Mouse (Mus musculus) kidney, embryonic 15.5 days (tissue): ENCODE data around the gene Mpst. TPM values are rescaled to one million over a fixed set of nuclear protein-coding genes. Genes with fewer than 3 reads are reported as not detected.

Experiments used
- ATAC-seq: fragments of 200-750 bp; cut with Nextera tagmentation; replicated peaks from 2 replicates; pipeline ENCODE4 v1.8.0; 2017; ENCODE audit warnings: moderate TSS enrichment; ENCODE audit not compliant: low FRiP score
- H3K27ac ChIP-seq: fragments of 300-500 bp; sonication (generic); 2 replicates; pipeline ENCODE4 v1.5.1; 2015; ENCODE audit warnings: mild to moderate bottlenecking, inconsistent platforms
- H3K27me3 ChIP-seq: fragments of 300-500 bp; sonication (generic); 2 replicates; pipeline ENCODE4 v1.6.1; 2015; ENCODE audit warnings: inconsistent platforms
- H3K36me3 ChIP-seq: fragments of 300-500 bp; sonication (generic); 2 replicates; pipeline ENCODE4 v1.6.1; 2015; ENCODE audit warnings: inconsistent platforms
- H3K4me1 ChIP-seq: fragments of 300-500 bp; sonication (generic); 2 replicates; pipeline ENCODE4 v1.6.1; 2015; ENCODE audit warnings: inconsistent platforms
- H3K4me2 ChIP-seq: fragments of 300-500 bp; sonication (generic); 2 replicates; pipeline ENCODE4 v1.6.1; 2015; ENCODE audit warnings: moderate library complexity, mild to moderate bottlenecking, inconsistent platforms
- H3K4me3 ChIP-seq: fragments of 300-500 bp; sonication (generic); replicated peaks from 2 replicates; pipeline ENCODE4 v1.5.1; 2015; ENCODE audit warnings: mild to moderate bottlenecking, inconsistent platforms
- H3K9ac ChIP-seq: fragments of 300-500 bp; sonication (generic); 2 replicates; pipeline ENCODE4 v1.6.1; 2015; ENCODE audit warnings: mild to moderate bottlenecking, inconsistent platforms
- H3K9me3 ChIP-seq: fragments of 300-500 bp; sonication (generic); replicated peaks from 2 replicates; pipeline ENCODE4 v1.6.1; 2016; ENCODE audit warnings: inconsistent platforms
- WGBS: fragments of 180-500 bp; shearing (Covaris S2); methylation state at CpG from one replicate; pipeline ENCODE4 v1.1.7; 2015; ENCODE audit warnings: mixed read lengths; 5-methylcytosine and 5-hydroxymethylcytosine counted together
- polyA plus RNA-seq: library from polyadenylated mRNA; unstranded; fragments of >200 nt; fragmentation: Nextera tagmentation; extraction: Ambion mirVana; gene quantifications from 2 replicates; pipeline ENCODE4 v1.2.1, GENCODE M21; 2015

Mpst gene
- polyA plus RNA-seq, 1 experiment from 2014 or later: 3.3 TPM

DNA sequence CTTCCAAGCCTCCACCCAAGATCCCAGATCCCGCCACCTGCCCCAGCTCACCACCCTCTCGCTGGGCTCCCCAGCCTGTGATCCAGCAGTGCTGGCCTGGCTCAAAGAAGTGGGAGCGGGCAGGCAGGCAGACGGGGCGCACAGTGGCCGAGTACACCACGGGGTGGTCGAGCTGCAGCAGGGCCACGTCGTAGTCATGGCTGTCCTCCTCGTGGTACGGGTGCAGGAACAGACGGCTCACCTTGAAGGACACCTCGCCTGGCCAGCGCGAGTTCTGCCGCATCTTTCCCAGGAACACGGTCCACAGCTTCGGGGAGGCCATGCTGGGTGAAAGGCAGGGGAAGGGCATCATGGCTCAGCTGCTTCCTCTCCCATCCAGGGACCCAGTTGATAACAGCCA is 36.0 kb downstream of the Mpst start:
- H3K36me3 ChIP-seq: no peaks in the 10 kb centered on the region
- H3K4me3 ChIP-seq: no peak overlapping the region
- ATAC-seq: no peak
- no peak overlapping the region for H3K27ac ChIP-seq
- H3K27me3 ChIP-seq: no peaks in the 10 kb centered on the region
- H3K4me2 ChIP-seq: no peak overlapping the region
- H3K9ac ChIP-seq: no peak overlapping the region
- no peaks in the 10 kb centered on the region for H3K9me3 ChIP-seq
- WGBS: 90% methylated on average over 19 of the region's 19 CpGs
- H3K4me1 ChIP-seq: peaks cover 25% of the 10 kb centered on the region

DNA sequence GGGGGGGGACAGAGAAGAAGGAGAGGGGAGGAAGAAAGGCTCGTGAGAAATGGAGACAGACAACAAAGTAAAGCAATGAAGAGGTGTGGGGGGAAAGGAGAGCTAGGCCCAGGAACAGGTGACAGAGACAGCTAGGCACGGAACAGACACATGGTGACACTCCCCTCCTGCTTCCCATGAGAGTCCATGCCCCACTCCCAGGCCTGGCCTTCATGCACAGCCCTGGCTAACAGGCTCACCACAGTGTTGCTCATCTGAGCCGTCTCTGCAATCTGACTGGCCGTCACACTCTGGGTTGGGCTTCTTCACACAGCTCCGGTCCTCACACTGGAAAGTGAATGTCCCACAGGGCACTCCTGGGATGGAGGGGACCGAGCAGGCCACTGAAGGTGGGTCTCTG is 37.6 kb downstream of the Mpst start:
- H3K9me3 ChIP-seq: no peaks in the 10 kb centered on the region
- no peak overlapping the region for H3K9ac ChIP-seq
- H3K27ac ChIP-seq: no peak overlapping the region
- no peaks in the 10 kb centered on the region for H3K36me3 ChIP-seq
- 37% methylated on average over 6 of the region's 6 CpGs for WGBS
- H3K27me3 ChIP-seq: no peaks in the 10 kb centered on the region
- no peak for ATAC-seq
- no peak overlapping the region for H3K4me3 ChIP-seq
- H3K4me1 ChIP-seq: peaks cover 21% of the 10 kb centered on the region
- peak overlapping the region; percentile 3; the same call in 1 of the 2 replicates for H3K4me2 ChIP-seq

DNA sequence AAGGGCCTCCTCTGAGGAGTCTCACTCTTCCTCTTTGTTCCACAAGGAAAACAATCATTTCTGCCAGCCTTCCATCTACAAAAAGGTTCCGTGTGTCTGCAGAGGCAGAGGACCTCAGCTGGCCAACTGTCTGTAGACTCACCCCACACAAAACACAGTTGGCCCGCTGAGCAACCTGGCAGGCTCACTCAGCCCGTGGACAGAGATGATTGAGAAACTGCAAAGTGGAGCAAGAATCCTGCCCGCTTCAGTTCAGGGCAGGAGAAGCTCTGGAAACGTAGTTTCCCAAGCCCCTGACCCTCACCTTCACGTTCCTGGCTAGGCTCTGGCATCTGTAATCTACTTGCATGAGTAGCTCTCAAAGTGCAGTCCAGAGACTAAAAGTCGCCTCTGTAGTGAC is 40.9 kb downstream of the Mpst start:
- peaks cover 28% of the 10 kb centered on the region for H3K4me1 ChIP-seq
- WGBS: 49% methylated on average over 7 of the region's 7 CpGs
- no peaks in the 10 kb centered on the region for H3K9me3 ChIP-seq
- H3K4me3 ChIP-seq: no peak overlapping the region
- H3K27ac ChIP-seq: 0 out of 2 replicates have a peak overlapping the region, but pooled peaks have one; percentile 27
- H3K36me3 ChIP-seq: no peaks in the 10 kb centered on the region
- no peak overlapping the region for H3K9ac ChIP-seq
- H3K4me2 ChIP-seq: no peak overlapping the region
- no peaks in the 10 kb centered on the region for H3K27me3 ChIP-seq
- no peak for ATAC-seq

DNA sequence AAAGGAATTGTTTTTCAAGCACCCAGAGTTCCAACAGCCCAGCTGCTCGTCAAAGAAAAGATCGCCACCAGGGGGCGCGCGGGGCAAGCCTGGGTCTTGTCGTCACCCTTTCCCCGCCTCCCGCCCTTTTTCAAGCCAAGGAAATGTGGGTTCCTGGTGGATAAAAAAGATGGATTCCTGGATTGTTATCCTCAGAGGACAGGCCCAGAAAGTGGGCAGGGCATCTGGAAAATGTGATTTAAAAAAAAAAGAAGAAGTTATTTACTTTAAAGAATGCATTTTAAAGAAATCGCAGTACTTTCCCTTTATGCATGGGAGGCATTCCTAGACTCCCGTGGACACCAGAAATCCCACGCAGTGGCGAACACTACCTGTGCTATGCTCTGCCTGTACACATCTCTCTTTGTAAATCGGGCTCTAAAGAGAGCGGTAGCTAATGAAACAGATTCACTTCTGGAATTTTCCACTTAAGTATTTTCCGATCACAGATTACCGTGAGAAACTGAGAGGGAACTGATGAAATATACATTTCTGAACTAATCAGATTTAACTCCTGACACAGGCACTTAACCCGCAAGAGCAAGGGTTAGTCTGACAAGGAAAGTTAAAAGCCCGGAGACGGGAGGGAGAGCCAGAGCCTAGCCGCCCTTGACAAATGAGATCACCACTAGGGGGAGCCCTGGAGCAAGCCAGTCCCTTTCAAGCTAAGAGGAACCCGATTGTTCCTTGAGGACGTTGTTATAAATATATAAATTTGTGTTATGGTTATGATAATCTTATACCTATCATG is 41.7 kb downstream of the Mpst start:
- Histone ChIP-seq H3K36me3 (no peaks in the 10 kb centered on the region), H3K9ac (peak overlapping the region; percentile 50), H3K27me3 (no peaks in the 10 kb centered on the region), H3K4me3 (peak overlapping the region; percentile 40), H3K4me1 (peaks cover 28% of the 10 kb centered on the region), H3K4me2 (peak overlapping the region; percentile 68), H3K9me3 (no peaks in the 10 kb centered on the region), H3K27ac (peak overlapping the region; percentile 93)
- ATAC-seq: no peak
- under 1% methylated on average over 22 of the region's 22 CpGs for WGBS

DNA sequence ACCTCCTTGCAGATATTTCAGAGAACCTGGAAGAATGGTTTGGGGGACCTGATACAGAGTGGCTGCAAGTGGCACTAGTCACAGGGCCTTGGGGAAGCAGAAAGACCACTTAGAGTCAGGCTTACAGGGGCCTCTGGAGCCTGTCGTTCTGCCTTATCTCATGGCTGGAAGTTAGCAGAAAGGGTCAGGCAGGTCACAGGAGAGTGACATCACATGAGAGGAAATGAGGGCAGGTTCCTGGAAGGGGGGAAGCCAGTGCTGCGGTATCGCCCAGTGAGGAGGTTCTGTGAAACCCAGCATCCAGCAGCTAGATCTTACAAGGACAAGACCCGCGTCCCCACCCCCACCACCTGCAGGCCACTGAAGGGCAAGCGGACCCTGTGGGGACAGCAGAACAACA is 42.9 kb downstream of the Mpst start:
- no peaks in the 10 kb centered on the region for H3K27me3 ChIP-seq
- no peak overlapping the region for H3K4me2 ChIP-seq
- H3K4me3 ChIP-seq: no peak overlapping the region
- 0 out of 2 replicates have a peak overlapping the region, but pooled peaks have one; percentile 10 for H3K27ac ChIP-seq
- WGBS: 67% methylated on average over 6 of the region's 6 CpGs
- H3K9me3 ChIP-seq: no peaks in the 10 kb centered on the region
- H3K9ac ChIP-seq: 0 out of 2 replicates have a peak overlapping the region, but pooled peaks have one; percentile 2
- ATAC-seq: no peak
- no peaks in the 10 kb centered on the region for H3K36me3 ChIP-seq
- peaks cover 20% of the 10 kb centered on the region for H3K4me1 ChIP-seq

DNA sequence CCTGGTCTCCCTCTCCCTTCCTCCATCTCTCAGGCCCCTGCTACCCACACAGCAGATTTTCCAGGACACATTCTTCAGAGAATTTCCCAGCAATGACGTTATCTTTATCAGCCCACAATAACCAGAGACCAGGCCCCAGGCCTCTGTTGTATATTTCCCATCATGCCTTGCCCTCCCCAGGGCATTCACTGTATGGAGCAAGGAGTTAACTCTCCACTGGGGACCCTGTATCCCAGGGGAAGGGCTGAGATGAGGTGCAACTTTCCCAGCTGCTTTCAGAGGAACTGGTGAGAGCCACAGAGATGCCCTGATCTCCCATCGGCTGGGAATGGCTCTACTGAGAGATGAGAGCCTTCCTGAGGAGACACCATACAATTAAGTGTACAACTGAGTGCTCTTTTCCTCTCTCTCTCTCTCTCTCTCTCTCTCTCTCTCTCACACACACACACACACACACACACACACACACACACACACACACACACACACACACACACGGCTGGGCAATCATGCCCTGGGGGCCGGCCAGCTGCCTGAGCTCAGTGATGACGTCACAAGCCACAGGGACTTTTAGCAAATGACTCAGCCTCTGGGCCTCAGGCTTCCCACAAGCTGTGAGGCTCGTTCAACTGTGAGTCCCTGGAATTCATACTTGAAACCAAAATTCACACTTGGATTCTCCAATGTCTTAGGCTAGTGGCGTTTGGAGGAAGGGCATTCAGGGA is 43.6 kb downstream of the Mpst start:
- H3K9ac ChIP-seq: no peak overlapping the region
- H3K4me2 ChIP-seq: no peak overlapping the region
- H3K4me1 ChIP-seq: peaks cover 20% of the 10 kb centered on the region
- no peak for ATAC-seq
- H3K27me3 ChIP-seq: no peaks in the 10 kb centered on the region
- no peak overlapping the region for H3K4me3 ChIP-seq
- WGBS: 42% methylated on average over 7 of the region's 7 CpGs
- H3K9me3 ChIP-seq: no peaks in the 10 kb centered on the region
- no peaks in the 10 kb centered on the region for H3K36me3 ChIP-seq
- H3K27ac ChIP-seq: peak overlapping the region; percentile 10; the same call in 1 of the 2 replicates

DNA sequence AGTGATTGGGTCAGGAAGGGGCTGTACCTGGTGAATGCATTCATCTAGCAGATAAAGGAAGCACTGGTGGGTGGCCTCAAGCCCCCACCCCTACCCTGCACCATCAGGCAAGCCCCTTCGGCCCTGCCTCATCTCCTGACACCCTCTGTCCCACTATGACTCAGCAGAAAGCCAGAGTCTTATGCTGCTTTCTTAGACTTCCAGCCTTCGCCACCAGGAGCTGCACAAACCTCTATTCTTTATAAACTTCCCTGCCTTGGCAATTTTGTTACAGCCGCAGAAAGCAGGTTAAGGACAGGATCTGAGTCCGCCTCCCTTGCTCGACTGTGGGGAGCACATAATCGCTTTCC is 44.2 kb downstream of the Mpst start:
- Histone ChIP-seq H3K27ac (peak overlapping the region; percentile 7; the same call in 1 of the 2 replicates), H3K4me2 (no peak overlapping the region), H3K27me3 (no peaks in the 10 kb centered on the region), H3K9ac (no peak overlapping the region), H3K4me1 (peaks cover 20% of the 10 kb centered on the region), H3K36me3 (no peaks in the 10 kb centered on the region), H3K9me3 (no peaks in the 10 kb centered on the region), H3K4me3 (no peak overlapping the region)
- ATAC-seq: no peak
- WGBS: 82% methylated on average over 6 of the region's 6 CpGs

DNA sequence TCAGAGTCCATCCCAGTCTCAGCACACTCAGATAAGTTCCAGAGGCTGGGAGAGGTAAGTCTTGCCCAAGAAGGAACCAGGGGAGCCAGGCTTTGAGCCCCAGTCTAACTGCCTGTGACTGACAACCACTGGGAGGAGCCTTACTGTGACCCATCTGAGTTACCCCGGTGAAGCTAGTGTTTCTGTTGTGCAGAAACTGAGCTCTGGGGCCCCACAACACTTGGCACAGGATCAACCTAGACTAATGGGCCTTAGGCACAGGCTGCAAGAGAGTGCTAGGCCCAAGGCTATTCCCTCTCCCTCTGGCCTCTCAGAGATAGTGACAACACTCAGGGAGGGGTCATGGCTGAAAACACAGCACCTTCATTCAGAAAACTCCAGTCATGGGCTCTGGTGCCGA is 45.0 kb downstream of the Mpst start:
- H3K9me3 ChIP-seq: no peaks in the 10 kb centered on the region
- H3K4me1 ChIP-seq: peaks cover 22% of the 10 kb centered on the region
- no peaks in the 10 kb centered on the region for H3K27me3 ChIP-seq
- no peak overlapping the region for H3K4me3 ChIP-seq
- H3K9ac ChIP-seq: no peak overlapping the region
- ATAC-seq: no peak
- H3K27ac ChIP-seq: no peak overlapping the region
- no peak overlapping the region for H3K4me2 ChIP-seq
- no peaks in the 10 kb centered on the region for H3K36me3 ChIP-seq
- WGBS: 85% methylated on average over 2 of the region's 2 CpGs

DNA sequence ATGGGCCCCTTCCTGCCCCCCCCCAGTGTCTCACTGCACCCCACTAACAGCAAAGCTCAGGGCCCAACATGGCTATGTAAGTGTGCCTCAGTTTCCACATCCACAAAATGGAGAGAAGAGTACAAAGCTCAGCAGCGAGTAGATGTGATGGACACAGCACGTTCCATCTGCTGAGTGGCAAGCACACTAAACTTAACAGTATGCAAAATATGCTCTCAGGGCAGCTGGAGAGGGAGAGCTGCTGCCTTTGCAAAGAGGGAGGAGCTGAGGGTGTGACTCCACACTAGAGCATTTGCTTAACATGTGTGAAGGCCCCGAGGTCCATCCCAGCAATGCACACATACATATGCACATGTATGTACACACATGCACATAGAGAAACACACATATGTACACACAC is 46.7 kb downstream of the Mpst start:
- no peak for ATAC-seq
- peaks cover 17% of the 10 kb centered on the region for H3K4me1 ChIP-seq
- WGBS: 85% methylated on average over 3 of the region's 3 CpGs
- no peak overlapping the region for H3K9ac ChIP-seq
- no peak overlapping the region for H3K27ac ChIP-seq
- no peaks in the 10 kb centered on the region for H3K27me3 ChIP-seq
- no peaks in the 10 kb centered on the region for H3K36me3 ChIP-seq
- H3K4me3 ChIP-seq: no peak overlapping the region
- no peaks in the 10 kb centered on the region for H3K9me3 ChIP-seq
- no peak overlapping the region for H3K4me2 ChIP-seq

DNA sequence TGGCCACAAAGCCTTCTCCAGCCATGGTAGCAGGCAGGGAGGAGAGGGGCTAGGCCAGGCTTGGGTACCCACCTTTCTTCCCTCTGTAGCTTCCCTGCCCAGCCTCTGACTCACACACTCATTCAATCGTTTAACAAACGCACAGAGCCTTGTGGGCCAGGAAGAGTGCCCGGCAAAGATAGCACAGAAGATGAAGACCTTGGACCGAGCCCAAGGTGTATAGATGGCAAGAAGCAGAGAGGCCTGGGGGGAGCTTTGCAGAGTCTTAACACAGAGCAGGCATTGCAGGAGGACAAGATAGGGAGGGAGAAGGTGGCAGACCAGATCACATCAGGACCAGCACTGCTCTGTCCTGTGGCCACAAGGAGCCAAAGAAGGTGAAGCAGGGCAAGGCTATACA is 49.0 kb downstream of the Mpst start:
- H3K36me3 ChIP-seq: no peaks in the 10 kb centered on the region
- H3K4me3 ChIP-seq: no peak overlapping the region
- H3K9ac ChIP-seq: no peak overlapping the region
- H3K4me2 ChIP-seq: no peak overlapping the region
- H3K27ac ChIP-seq: no peak overlapping the region
- no peaks in the 10 kb centered on the region for H3K27me3 ChIP-seq
- ATAC-seq: no peak
- 73% methylated on average over 4 of the region's 4 CpGs for WGBS
- no peaks in the 10 kb centered on the region for H3K9me3 ChIP-seq
- peaks cover 5% of the 10 kb centered on the region; the same call in 1 of the 2 replicates for H3K4me1 ChIP-seq

DNA sequence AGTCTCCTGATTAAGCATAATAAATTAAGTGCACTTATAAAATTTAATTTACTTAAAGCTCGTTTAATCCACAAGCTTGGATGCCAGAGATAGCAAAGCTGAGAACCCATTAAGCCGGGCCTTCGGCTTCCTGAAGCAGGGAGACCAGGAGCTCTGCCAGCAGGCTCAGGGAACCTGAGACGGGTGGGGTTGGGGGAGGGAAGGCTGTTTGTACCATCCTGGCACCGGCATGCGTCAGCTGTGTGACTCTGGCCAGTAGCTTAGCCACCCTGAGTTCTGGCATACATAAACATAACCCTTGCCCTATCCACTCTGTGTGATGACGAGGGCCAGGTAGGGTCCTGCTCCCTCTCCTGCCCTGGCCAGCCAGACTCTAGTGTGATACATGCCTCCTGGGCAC is 49.8 kb downstream of the Mpst start:
- Histone ChIP-seq H3K4me2 (no peak overlapping the region), H3K4me1 (peaks cover 5% of the 10 kb centered on the region; the same call in 1 of the 2 replicates), H3K27ac (no peak overlapping the region), H3K9me3 (no peaks in the 10 kb centered on the region), H3K9ac (no peak overlapping the region), H3K36me3 (no peaks in the 10 kb centered on the region), H3K27me3 (no peaks in the 10 kb centered on the region), H3K4me3 (no peak overlapping the region)
- WGBS: 27% methylated on average over 7 of the region's 7 CpGs
- ATAC-seq: 0 out of 2 replicates have a peak, but pooled peaks have one; percentile 33

DNA sequence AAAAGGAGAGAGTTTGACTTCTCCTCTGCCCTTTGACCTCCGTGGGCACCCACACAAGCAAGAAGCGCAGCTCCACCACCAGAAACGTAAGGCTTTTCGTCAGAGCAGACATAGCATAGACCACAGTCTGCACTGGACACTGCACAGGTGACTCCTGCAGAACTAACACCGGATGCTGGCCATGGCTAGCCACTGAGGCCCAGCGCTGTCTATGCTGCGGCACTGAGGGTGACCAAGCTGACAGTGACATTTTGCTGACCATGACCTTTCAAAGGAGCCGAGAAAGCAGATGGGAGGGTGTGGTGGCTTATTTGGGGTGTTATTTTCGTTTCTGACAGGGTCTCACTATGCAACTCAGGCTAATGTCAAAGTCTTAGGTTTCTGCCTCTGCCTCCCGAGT is 51.0 kb downstream of the Mpst start:
- H3K36me3 ChIP-seq: no peaks in the 10 kb centered on the region
- ATAC-seq: no peak
- no peaks in the 10 kb centered on the region for H3K9me3 ChIP-seq
- H3K27ac ChIP-seq: no peak overlapping the region
- WGBS: 67% methylated on average over 10 of the region's 10 CpGs
- H3K4me2 ChIP-seq: no peak overlapping the region
- H3K9ac ChIP-seq: no peak overlapping the region
- peaks cover 5% of the 10 kb centered on the region; the same call in 1 of the 2 replicates for H3K4me1 ChIP-seq
- no peaks in the 10 kb centered on the region for H3K27me3 ChIP-seq
- no peak overlapping the region for H3K4me3 ChIP-seq
